Mouse (Mus musculus): Measurements from ENCODE around the gene Olfr598. TPM values are rescaled to one million over a fixed set of nuclear protein-coding genes. Genes with fewer than 3 reads are reported as not detected.

Gene Olfr598
- not detected for polyA plus RNA-seq (2014; fragmentation: Illumina TruSeq; extraction: RNeasy Lipid Tissue Mini Kit (QIAGEN cat#74804))

DNA sequence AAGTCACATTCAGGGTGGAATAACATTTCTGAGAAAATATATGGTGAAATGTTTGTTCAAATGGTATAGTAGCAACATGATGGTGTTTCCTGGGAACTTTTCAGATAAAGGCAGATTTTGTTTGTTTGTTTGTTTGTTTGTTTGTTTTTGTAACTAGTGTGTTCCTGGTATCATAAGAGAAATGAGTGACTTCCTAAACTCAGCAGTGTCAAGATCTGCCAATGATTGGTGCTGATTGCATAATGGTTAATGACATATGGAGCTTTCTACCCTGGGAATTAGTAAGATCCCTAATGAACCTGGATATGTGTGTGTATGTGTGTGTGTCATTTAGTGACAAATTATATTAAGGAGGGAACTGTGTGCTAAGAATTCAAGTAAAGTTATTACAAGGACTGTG is at the start of gene Olfr598:
Olfr598 (plus strand) TSS at position 301 of the 400 bp plus-strand sequence.

DNA sequence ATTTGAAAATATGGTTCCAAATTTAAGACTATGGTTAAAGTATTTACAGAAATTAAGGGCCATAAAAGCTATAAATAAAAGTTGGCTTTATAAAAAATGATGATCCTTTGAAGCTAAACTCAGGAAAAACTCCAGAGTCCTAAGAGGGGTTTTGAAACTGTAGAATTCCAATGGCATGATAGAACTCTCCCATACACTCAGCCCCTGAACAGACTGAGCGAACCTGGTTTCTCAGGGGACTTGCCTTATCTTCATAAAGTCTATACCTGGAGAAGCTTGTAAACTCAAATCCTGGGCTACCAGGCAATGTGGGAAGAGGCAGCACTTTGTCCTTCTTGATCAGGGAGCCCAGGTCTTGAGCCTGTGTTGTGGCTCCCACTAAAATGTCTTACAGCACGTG is 18.0 kb upstream of the Olfr598 start, which contains the start of gene Olfr596:
Olfr596 (plus strand) TSS at position 301 of the 400 bp plus-strand sequence.

DNA sequence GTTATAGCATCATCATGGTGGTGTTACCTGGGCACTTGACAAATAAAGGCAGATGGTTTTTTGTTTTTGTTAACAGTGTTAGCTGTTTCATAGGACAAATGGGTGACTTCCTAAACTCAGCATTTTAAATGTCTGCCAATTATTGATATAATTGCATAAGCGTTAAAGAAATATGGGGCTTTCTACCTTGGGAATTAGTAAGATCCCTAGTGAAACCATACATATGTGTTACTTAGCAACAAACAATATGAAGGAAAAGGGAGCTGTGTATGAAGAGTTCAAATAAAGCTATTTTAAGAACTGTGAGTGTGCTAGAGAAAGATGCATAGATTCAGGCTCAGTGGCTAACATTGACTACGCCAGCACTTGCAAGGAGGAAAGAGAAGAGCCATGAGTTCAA is 7.4 kb upstream of the Olfr598 start, which contains the start of gene Olfr597:
Olfr597 (plus strand) TSS at position 301 of the 400 bp plus-strand sequence.

DNA sequence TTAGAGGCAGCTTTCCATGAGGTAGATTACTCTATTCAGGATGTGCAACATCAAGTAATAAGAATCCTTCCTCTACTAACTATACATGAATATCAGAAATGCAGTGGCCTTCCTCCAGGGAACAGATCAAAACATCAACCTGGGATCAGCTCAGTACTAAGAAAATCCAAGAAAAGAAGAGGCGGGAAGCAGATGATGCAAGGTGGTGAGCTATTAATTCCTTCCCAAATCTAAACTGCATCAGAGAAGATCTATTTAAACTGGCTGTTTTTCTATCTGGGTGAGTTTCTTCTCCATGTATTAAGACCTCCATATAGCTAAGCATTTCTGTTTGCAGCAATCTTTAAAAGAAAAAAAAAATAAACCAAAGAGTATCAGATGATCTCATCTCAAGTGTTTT is 12.2 kb downstream of the Olfr598 start, which contains the start of gene Olfr599:
Olfr599 (plus strand) TSS at position 301 of the 400 bp plus-strand sequence.

DNA sequence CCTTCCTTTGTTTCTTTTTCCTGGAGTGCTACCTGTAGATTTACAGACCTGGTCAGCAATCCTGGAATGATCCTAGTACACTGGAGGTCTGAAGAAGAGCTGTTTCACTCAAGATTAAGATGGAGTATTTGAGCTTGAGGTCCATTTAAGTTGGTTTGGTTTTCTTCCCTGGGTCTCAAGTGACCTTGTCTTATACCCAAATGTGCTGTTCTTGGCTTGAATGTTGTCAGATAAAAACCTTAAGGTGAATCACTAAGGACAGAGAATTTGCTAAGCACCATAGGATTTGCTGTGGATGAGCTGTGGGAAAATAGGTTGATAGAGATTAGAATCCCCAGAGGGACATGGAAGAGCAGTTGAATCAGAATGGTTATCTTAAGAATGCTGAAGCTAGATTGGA is 26.2 kb downstream of the Olfr598 start, which contains the start of gene Olfr600:
Olfr600 (minus strand) TSS at position 101 of the 400 bp plus-strand sequence.

DNA sequence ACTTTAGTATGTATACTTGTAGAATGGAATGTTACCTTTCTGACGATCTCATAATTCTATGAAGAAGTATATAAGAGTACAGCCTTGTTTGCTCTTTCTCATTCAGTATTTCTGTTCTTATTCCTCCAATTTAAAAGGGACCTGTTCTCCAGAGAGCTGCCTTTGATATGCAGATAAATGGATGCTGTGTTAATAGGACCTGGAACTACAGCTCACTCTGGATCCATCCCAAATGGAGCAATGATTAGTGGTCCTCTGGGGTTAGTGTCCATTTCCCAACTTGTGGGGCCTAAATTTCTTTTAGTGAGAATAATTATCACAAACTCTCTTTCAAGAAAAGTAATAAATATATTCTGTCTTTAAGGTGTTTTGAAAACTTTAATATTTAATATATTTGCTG is 39.2 kb downstream of the Olfr598 start, which contains the start of gene Olfr601:
Olfr601 (minus strand) TSS at position 101 of the 400 bp plus-strand sequence.

Other genes with a start within 250 kb of the Olfr598 start
- gene Olfr584, start 241.7 kb upstream of the Olfr598 start, polyA plus RNA-seq (2014; fragmentation: Illumina TruSeq; extraction: RNeasy Lipid Tissue Mini Kit (QIAGEN cat#74804)), result not detected
- gene Olfr585, start 225.8 kb upstream of the Olfr598 start, polyA plus RNA-seq (2014; fragmentation: Illumina TruSeq; extraction: RNeasy Lipid Tissue Mini Kit (QIAGEN cat#74804)), result not detected
- not detected for gene Olfr586, start 197.9 kb upstream of the Olfr598 start, polyA plus RNA-seq (2014; fragmentation: Illumina TruSeq; extraction: RNeasy Lipid Tissue Mini Kit (QIAGEN cat#74804))
- not detected for gene Olfr588-ps1, start 182.7 kb upstream of the Olfr598 start, polyA plus RNA-seq (2014; fragmentation: Illumina TruSeq; extraction: RNeasy Lipid Tissue Mini Kit (QIAGEN cat#74804))
- gene Olfr589, start 167.2 kb upstream of the Olfr598 start, polyA plus RNA-seq (2014; fragmentation: Illumina TruSeq; extraction: RNeasy Lipid Tissue Mini Kit (QIAGEN cat#74804)), result not detected
- not detected for gene Olfr591, start 145.2 kb upstream of the Olfr598 start, polyA plus RNA-seq (2014; fragmentation: Illumina TruSeq; extraction: RNeasy Lipid Tissue Mini Kit (QIAGEN cat#74804))
- gene Olfr592, start 138.8 kb upstream of the Olfr598 start, polyA plus RNA-seq (2014; fragmentation: Illumina TruSeq; extraction: RNeasy Lipid Tissue Mini Kit (QIAGEN cat#74804)), result not detected
- gene Olfr593, start 111.7 kb upstream of the Olfr598 start, polyA plus RNA-seq (2014; fragmentation: Illumina TruSeq; extraction: RNeasy Lipid Tissue Mini Kit (QIAGEN cat#74804)), result not detected
- not detected for gene Olfr594, start 106.6 kb upstream of the Olfr598 start, polyA plus RNA-seq (2014; fragmentation: Illumina TruSeq; extraction: RNeasy Lipid Tissue Mini Kit (QIAGEN cat#74804))
- gene Usp17ld, start 71.1 kb upstream of the Olfr598 start, polyA plus RNA-seq (2014; fragmentation: Illumina TruSeq; extraction: RNeasy Lipid Tissue Mini Kit (QIAGEN cat#74804)), result not detected
- not detected for gene Olfr596, start 17.9 kb upstream of the Olfr598 start, polyA plus RNA-seq (2014; fragmentation: Illumina TruSeq; extraction: RNeasy Lipid Tissue Mini Kit (QIAGEN cat#74804))
- gene Olfr597, start 7.3 kb upstream of the Olfr598 start, polyA plus RNA-seq (2014; fragmentation: Illumina TruSeq; extraction: RNeasy Lipid Tissue Mini Kit (QIAGEN cat#74804)), result not detected
- gene Olfr599, start 12.3 kb downstream of the Olfr598 start, polyA plus RNA-seq (2014; fragmentation: Illumina TruSeq; extraction: RNeasy Lipid Tissue Mini Kit (QIAGEN cat#74804)), result not detected
- gene Olfr600, start 26.1 kb downstream of the Olfr598 start, polyA plus RNA-seq (2014; fragmentation: Illumina TruSeq; extraction: RNeasy Lipid Tissue Mini Kit (QIAGEN cat#74804)), result not detected
- not detected for gene Olfr601, start 39.1 kb downstream of the Olfr598 start, polyA plus RNA-seq (2014; fragmentation: Illumina TruSeq; extraction: RNeasy Lipid Tissue Mini Kit (QIAGEN cat#74804))
- not detected for gene Olfr603, start 62.6 kb downstream of the Olfr598 start, polyA plus RNA-seq (2014; fragmentation: Illumina TruSeq; extraction: RNeasy Lipid Tissue Mini Kit (QIAGEN cat#74804))
- gene Usp17lc, start 91.5 kb downstream of the Olfr598 start, polyA plus RNA-seq (2014; fragmentation: Illumina TruSeq; extraction: RNeasy Lipid Tissue Mini Kit (QIAGEN cat#74804)), result not detected
- gene Olfr605, start 121.9 kb downstream of the Olfr598 start, polyA plus RNA-seq (2014; fragmentation: Illumina TruSeq; extraction: RNeasy Lipid Tissue Mini Kit (QIAGEN cat#74804)), result not detected
- gene Olfr606, start 125.5 kb downstream of the Olfr598 start, polyA plus RNA-seq (2014; fragmentation: Illumina TruSeq; extraction: RNeasy Lipid Tissue Mini Kit (QIAGEN cat#74804)), result not detected
- not detected for gene Olfr607, start 140.6 kb downstream of the Olfr598 start, polyA plus RNA-seq (2014; fragmentation: Illumina TruSeq; extraction: RNeasy Lipid Tissue Mini Kit (QIAGEN cat#74804))
- not detected for gene Olfr608, start 146.3 kb downstream of the Olfr598 start, polyA plus RNA-seq (2014; fragmentation: Illumina TruSeq; extraction: RNeasy Lipid Tissue Mini Kit (QIAGEN cat#74804))
- not detected for gene Olfr609, start 174.5 kb downstream of the Olfr598 start, polyA plus RNA-seq (2014; fragmentation: Illumina TruSeq; extraction: RNeasy Lipid Tissue Mini Kit (QIAGEN cat#74804))
- not detected for gene Olfr610, start 188.6 kb downstream of the Olfr598 start, polyA plus RNA-seq (2014; fragmentation: Illumina TruSeq; extraction: RNeasy Lipid Tissue Mini Kit (QIAGEN cat#74804))
- not detected for gene Olfr611, start 197.3 kb downstream of the Olfr598 start, polyA plus RNA-seq (2014; fragmentation: Illumina TruSeq; extraction: RNeasy Lipid Tissue Mini Kit (QIAGEN cat#74804))
- not detected for gene Olfr612, start 219.1 kb downstream of the Olfr598 start, polyA plus RNA-seq (2014; fragmentation: Illumina TruSeq; extraction: RNeasy Lipid Tissue Mini Kit (QIAGEN cat#74804))
- gene Olfr613, start 224.5 kb downstream of the Olfr598 start, polyA plus RNA-seq (2014; fragmentation: Illumina TruSeq; extraction: RNeasy Lipid Tissue Mini Kit (QIAGEN cat#74804)), result not detected
- not detected for gene Olfr615, start 232.5 kb downstream of the Olfr598 start, polyA plus RNA-seq (2014; fragmentation: Illumina TruSeq; extraction: RNeasy Lipid Tissue Mini Kit (QIAGEN cat#74804))
- gene Olfr616, start 245.6 kb downstream of the Olfr598 start, polyA plus RNA-seq (2014; fragmentation: Illumina TruSeq; extraction: RNeasy Lipid Tissue Mini Kit (QIAGEN cat#74804)), result not detected
- not detected for gene Olfr617, start 249.5 kb downstream of the Olfr598 start, polyA plus RNA-seq (2014; fragmentation: Illumina TruSeq; extraction: RNeasy Lipid Tissue Mini Kit (QIAGEN cat#74804))

Data from ovary, adult 10 weeks (tissue).